Mouse (Mus musculus): ENCODE measurements around the gene Lrrc29. TPM values are rescaled to one million over a fixed set of nuclear protein-coding genes. Genes with fewer than 3 reads are reported as not detected.
A peak's percentile ranks its signal among the peaks of the same experiment; 100 is the strongest.

The Lrrc29 gene
- total RNA-seq (2021) = 1 to 10 TPM in 1 of 2 experiments, under 1 TPM in 1; 0.76 to 1.6 TPM
- long read RNA-seq, experiment 1, partial matches to known transcripts = 2 of 3 reads
- long read RNA-seq, experiment 1, other reads (novel, unspliced or antisense) = 1 of 3 reads
- long read RNA-seq, experiment 2 = 0 reads

DNA sequence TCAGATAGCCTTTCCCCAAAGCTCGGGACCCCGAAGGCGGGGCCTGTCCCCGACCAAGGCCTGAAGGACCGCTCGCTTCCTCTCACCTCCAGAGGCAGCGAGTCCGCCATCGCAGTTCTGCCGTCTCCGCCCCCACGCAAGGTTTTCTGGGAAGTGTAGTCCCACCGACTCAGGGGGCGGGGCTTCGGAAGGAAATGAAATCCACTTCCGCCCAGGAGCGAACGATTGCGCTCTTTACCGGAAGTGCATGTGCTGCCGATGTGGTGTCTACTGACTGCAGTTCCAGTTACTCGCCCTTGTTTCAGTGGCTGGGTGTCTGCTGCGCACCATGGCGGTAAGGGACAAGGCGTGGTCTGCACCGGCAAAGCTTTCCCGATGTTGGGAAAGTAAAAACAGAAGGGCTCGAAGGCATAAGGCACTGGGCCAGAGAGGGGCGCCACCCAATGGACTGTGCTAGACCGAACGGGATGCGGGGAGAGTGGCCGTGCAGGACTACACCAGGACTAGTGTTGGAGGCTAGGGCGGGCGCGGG, at the start of gene Lrrc29, which contains the start of gene Tmem208:
TSS of gene Lrrc29 (minus strand) at position 138 of the 532 bp plus-strand sequence.
TSS of gene Tmem208 (plus strand) at position 214 of the 532 bp plus-strand sequence.
- intact Hi-C loops (cut with DNase I; ENCODE audit: low total_unique reads) = no loop called here
- peak; percentile 97 for DNase-seq

DNA sequence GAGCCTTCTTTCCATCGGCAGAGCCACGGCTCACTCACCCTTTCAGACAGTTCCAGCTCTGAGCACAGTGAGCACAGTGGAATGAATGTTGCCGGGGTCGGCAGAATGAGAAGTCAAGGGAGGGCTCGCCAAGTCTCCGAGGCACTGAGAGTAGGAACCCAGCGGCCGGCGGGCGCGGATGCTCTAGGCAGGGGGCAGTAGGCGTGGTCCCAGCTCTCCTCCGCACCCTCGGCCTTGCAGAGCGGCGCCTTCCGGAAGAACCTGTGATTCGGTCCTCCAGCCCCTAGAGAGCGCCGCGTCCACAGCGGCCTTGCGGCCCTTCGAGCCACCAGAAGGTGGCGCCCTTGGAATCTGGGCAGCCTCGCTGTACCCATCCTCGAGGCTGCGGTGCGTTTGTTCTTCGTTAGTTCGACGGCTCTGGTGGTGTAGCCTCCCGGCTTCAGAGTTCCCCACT, 48.5 kb upstream of the Lrrc29 start:
- no peak for DNase-seq
- intact Hi-C loops (cut with DNase I; ENCODE audit: low total_unique reads) = loop anchor here (5.0 kb wide), 1 partner anchor 33 kb away; no protein-coding TSS in a partner anchor

DNA sequence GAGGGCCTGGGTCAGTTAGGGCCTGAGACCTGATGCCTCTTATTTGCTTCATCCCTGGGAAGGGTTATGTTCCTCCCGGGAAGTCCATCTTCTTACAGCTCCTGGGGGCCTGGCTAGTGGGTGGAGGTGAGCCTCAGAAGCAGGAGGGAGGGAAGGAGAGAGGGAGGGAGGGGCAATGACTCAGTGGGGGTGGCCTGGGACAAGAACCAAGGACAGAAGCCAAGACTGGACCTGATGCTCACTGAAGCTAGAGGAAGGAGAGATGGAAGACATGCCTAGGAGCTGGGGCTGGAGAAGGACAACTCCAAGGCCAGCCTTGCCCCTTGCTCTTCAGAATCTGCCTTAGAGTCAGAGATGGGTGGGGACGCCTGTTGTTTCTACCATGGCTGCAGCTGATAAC, 47.0 kb upstream of the Lrrc29 start, which contains the start of gene Plekhg4:
TSS of gene Plekhg4 (plus strand) at position 243 of the 400 bp plus-strand sequence.
- DNase-seq = no peak
- intact Hi-C loops (cut with DNase I; ENCODE audit: low total_unique reads) = loop anchor here (5.0 kb wide), 1 partner anchor 34 kb away; no protein-coding TSS in a partner anchor

DNA sequence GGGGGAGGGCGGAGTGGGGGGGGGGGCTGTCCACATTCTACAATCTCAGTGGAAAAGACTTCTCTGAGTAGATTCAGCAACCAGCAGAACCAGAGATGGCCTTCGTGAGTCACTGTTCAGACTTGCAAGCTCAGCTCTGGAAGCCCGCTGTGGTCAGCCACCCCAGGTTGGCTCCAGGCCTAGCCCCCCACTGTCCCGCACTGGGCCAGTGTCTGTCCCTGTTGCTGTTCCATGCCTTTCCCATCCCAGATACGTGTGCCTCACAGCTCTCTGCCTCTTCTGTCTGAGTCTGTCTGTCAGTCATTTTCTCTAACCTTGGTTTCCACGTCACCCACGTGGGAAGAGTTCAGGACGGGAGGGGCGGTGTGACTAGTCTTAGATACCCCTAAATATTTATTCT, 46.4 kb upstream of the Lrrc29 start:
- intact Hi-C loops (cut with DNase I; ENCODE audit: low total_unique reads) = loop anchor here (5.0 kb wide), 1 partner anchor 35 kb away; no protein-coding TSS in a partner anchor
- no peak for DNase-seq

DNA sequence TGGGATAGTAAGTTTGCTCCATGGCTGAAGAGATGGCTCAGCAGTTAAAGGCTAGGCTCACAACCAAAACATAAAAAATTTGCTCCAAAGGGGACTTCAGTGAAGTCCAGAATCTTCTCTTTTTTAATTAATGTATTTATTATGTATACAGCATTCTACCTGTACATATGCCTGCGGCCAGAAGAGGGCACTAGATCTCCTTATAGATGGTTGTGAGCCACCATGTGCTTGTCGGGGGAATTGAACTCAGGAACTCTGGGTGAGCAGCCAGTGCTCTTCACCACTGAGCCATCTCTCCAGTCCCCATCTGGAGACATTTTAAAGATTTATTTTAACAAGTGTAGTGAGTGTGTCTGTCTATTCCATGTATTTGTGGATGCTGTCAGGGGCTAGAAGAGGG, 41.0 kb upstream of the Lrrc29 start:
- no peak for DNase-seq
- intact Hi-C loops (cut with DNase I; ENCODE audit: low total_unique reads) = no loop called here

DNA sequence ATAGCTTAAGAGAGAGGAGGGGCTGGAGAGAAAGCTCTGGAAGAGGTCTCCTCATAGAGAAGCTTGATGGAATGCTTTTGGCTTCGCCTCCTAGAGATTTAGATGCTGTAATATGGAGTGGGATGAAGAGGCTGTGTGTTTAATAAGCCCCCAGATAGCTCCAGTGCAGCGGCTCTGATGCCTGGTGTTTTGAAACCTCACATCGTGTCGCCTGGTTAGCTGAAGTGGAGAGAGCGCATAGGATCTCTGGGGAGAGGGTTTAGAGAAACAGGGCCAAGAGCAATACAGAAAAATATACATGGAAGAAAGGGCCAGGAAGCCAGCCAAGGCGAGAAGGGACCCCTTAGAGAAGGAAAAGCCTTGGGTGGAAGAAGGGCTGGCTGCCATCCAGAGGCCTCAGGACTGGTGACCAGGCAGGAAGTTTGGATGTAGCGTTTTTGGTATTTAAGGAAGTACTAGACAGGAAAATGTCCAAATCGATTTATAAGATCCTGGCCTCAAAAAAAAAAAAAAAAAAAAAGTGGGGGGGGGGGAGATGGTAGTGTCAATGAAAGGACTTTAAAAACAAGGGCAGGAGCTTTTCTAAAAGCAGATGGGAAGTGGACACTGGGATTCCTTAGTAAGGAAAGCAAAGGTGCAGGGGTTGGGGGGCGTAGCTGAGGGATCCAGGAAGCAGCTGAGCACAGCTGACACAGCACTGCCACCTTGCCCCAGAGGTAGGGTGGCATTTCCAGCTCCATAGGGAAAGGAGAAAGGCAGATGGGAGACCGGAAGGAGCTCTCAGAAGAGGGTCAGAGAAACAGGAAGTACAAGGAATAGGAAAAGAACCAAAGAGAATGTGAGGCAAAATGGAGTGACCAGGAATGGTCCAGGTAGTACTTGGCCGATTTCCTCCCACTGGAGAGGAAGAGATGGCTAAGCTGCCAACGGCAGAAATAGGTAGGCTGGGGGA, 35.9 kb upstream of the Lrrc29 start:
- no peak for DNase-seq
- intact Hi-C loops (cut with DNase I; ENCODE audit: low total_unique reads) = loop anchor here (5.0 kb wide), 2 partner anchors 35 to 115 kb away; no protein-coding TSS in a partner anchor

DNA sequence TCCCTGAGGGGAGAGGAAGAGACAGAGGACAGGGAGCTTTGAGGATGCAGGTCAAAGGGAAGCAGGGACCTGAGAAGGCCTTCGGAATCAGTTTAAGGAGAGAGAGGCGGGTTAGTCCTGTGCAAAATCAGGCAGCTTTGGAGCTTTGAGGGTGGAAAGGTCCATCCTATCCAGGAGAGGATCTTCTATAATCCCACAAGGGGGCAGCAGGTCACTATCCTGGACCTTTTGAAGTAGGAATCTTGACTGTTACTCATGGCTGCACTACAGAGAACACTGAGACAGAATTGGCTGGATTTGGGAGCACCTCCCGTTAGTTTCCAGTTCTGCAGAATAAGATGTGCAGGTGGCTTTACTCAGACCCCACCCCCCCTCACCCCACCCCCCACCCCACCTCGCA, 33.6 kb upstream of the Lrrc29 start:
- intact Hi-C loops (cut with DNase I; ENCODE audit: low total_unique reads) = loop anchor here (5.0 kb wide), 2 partner anchors 38 to 118 kb away; no protein-coding TSS in a partner anchor
- no peak for DNase-seq

DNA sequence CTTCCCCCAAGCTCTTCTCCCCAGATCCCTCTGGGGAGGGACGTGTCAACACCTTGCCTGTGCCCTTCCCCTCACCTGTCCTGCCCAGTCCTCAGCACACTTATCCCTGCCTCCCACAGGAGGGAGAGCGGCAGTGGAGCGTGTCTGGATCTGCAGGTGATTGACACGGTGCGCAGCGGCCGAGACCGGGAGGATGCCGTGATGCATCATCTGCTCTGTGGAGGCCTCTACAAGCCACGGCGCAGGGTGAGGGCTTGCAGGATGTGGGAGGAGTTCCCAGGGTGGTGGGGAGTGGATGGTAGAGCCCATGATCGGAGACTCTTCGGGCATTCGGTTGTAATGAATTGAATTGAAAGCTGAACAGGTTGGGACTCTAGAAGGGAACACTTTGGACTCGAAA, 33.1 kb upstream of the Lrrc29 start:
- DNase-seq = no peak
- intact Hi-C loops (cut with DNase I; ENCODE audit: low total_unique reads) = no loop called here

DNA sequence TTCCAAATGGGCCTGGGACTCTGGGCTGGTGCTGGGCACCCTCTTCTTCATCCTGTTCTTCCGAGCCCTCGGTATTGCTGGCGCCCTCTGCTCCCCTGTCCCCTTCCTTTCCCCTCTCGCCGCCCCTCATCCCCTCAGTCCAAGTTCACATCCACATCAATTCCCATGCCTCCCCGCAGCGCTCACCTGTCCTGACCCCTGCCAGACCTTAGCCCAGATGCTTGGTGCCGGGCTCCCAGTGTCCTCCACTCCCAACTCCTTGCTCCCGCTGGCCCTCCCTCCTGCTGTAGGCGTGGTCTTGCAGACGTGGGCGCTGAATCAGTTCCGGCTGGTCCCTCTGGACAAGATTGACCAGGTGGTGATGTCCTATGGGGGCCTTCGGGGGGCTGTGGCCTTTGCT, 30.6 kb upstream of the Lrrc29 start:
- intact Hi-C loops (cut with DNase I; ENCODE audit: low total_unique reads) = no loop called here

DNA sequence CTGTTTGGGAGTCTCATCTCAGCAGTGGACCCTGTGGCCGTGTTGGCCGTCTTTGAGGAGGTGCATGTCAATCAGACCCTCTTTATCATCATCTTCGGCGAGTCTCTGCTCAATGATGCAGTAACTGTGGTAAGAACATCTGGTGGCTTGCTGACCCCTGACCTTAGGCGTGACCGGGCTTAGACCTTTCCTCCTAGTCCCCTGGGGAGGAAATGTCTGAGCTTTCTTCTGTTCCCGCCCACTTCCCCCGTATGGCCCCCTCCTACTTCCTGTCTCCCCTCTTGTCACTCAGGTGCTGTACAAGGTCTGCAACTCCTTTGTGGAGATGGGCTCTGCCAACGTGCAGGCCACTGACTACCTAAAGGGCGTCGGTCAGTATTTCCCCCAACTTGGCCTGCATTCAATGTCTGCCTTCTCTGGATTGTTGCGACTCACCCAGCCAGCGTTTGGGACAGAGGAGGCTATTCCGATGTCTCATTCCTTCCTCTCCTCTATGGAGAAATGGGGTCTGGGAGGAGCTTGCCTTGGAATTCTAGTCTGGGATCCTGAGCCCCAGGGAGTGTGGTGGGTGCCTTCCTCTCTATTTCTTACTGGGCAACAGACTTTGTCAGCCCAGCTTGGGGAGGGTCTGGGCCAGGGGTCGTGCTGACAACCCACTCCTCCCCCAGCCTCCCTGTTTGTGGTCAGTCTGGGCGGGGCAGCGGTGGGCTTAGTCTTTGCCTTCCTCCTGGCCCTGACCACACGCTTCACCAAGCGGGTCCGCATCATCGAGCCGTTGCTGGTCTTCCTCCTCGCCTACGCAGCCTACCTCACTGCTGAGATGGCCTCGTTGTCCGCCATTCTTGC, 29.3 kb upstream of the Lrrc29 start:
- intact Hi-C loops (cut with DNase I; ENCODE audit: low total_unique reads) = no loop called here
- no peak for DNase-seq

More for the DNA sequence above, 30.6 kb upstream of the Lrrc29 start:
- DNase-seq = no peak

DNA sequence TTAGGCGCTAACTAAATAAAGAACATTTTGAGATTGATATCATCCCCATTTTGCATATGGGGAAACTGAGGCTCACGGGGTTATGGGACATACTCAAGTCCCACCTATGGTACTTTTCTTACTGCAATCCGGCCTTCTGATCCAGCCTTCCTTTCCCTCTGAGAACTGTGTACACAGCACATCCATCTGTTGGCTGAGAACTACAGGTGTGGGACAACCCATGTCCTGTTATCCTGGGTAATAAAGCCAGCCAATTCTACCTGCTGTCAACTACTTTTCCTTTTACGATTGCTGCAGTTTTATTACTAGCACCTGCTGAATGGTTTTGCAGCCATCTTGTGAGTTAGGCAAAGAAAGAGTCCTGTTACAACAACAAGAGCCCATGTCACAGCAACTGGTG, 28.5 kb upstream of the Lrrc29 start:
- intact Hi-C loops (cut with DNase I; ENCODE audit: low total_unique reads) = no loop called here
- no peak for DNase-seq

DNA sequence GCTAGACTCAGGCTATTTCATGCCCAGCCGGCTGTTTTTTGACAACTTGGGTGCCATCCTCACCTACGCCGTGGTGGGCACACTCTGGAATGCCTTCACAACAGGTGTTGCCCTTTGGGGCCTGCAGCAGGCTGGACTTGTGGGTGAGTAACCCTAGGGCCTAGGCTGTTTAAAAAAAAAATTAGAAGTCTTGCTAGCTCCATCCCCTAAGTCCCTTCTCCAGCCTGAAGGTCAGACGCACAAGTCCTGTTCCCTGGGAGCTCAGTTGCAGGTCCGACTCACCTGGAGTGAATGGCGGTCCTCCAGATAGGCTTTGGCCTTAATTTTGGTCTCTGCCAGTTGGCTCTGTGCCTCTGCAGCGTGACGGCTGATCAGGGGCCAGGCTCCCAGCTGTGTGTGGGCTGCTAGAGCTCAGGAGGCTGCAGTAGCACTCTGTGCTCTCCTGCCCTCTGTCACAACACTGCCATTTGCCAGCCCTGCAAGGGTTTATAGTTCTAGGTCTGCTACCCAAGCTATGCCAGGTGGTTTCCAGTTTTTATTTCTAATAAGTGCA, 27.6 kb upstream of the Lrrc29 start:
- intact Hi-C loops (cut with DNase I; ENCODE audit: low total_unique reads) = no loop called here
- DNase-seq = no peak

DNA sequence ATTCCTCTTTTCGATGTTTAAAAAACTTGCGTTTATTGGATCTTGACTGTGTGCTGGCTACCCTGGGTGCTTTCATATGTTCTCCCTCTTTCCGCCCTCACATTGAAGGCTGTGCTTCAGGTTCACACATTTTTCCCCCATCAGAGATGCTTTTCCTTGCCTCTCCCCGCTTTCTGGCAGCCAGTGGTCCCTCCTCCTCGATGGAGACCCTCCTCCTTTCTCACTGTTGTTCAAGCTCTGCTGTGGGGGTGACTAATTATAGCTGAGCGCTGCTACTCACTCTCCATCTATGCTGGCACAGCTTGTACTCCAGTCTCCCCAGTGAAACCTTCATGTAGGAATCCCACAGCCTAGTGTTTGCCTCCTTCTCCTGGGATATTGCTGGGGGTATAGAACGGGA, 24.1 kb upstream of the Lrrc29 start:
- intact Hi-C loops (cut with DNase I; ENCODE audit: low total_unique reads) = no loop called here

DNA sequence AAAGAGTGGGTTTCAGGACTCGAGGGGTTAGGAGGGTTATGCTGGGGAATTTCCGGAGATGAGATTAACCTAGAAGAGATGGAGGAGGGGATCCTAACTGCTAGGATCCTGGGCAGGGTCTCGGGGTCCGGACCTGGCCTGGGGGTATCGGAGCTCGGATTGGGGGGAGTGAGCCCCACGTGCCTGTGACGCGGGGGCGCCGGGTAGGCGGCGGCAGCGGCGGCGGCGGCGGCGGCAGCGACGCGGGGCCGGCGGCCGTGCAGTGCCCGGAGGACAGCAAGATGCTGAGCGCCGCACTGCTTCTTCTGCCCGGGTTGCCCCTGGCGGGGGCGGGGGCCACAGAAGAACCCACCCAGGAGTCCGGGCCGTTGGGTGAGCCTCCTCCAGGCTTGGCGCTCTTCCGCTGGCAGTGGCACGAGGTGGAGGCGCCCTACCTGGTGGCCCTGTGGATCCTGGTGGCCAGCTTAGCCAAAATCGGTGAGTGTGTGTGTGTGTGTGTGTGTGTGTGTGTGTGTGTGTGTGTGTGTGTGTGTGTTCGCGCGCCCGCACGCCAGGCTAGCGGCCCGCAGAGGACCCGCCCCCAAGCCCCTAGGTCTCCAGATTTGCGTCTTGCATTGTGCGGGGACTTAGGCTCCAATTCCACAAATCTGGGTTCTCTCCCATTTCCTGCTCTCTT, 23.2 kb upstream of the Lrrc29 start:
- intact Hi-C loops (cut with DNase I; ENCODE audit: low total_unique reads) = no loop called here
- DNase-seq = no peak

More for the DNA sequence above, 24.1 kb upstream of the Lrrc29 start:
- DNase-seq = no peak

DNA sequence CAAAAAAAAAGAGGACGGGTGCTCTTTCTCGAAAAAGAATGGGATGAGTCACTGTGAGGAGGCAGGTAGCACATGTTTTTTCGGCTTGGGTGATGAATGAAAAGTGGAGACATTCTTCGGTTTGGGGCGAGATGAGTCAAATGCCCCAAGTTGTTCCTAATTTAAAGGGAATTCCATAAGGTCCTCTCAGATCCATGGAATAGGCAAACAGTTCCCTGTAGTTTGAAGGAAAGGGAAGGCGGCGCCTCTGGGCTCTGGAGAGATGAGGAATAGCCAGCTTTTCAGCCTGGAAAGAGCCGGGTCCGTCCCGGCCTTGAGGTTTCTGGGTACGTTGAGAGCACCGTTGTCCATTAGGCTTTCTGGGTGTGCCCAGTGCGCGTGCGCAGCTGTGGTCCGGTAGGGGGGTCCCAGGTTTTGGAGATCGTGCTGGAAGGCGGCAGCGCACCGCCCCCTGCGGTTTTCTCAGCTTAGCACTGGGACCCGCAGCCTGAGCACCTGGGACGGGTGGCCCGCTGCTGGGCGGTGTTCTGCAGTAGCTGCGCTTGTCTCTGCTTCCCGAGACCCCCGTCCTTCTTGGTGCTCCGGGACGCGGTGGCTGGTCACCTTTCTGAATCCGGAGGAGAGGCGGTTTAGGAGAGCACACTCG, 22.5 kb upstream of the Lrrc29 start, which contains the start of gene Slc9a5:
TSS of gene Slc9a5 (plus strand) at position 394 of the 646 bp plus-strand sequence.
- intact Hi-C loops (cut with DNase I; ENCODE audit: low total_unique reads) = no loop called here

DNA sequence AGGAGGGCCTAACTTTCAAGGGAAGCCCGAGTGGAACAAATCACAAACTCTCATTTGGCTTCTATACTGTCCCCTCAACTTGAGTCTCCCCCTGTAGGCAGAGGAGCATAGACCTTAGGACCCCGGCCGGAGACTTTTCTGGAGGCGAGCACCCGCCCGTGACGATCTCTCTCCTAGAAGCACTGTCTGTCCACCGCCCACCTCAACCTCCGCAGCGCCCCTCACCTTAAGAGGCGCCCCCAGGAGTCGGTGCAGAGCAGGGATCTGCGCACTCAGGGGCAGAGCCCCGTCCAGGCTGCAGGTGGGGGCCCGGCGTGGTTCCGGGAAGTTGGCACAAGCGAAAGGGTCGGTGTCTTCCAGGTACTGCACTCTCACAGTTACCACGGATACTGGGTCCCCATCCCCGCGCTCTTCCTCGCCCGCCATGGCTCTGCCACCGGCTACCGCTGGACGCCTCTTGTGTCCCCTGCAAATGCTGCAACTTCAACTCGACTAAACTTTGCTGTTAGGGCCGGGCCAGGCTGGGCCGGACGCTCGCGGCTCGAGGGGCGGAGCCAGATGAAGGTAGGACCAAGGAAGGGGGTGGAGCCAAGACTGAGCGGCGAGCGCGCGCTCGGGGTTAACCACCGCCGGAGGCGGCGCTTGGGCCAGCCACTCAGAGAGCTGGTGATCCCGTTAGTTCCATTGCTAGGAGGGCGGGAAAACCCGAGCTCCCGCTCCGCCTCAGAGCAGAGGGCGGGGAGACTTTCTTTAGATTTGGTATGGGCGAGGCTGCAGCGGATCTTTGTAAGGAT, 21.5 kb upstream of the Lrrc29 start, which contains the start of gene Fhod1:
TSS of gene Fhod1 (minus strand) at position 526 of the 794 bp plus-strand sequence.
- intact Hi-C loops (cut with DNase I; ENCODE audit: low total_unique reads) = no loop called here

More for the DNA sequence above, 22.5 kb upstream of the Lrrc29 start, which contains the start of gene Slc9a5:
- DNase-seq = no peak

More for the DNA sequence above, 21.5 kb upstream of the Lrrc29 start, which contains the start of gene Fhod1:
- peak; percentile 95 for DNase-seq
